Mouse (Mus musculus): ENCODE data around the gene Slc25a19.

Gene Slc25a19

DNA sequence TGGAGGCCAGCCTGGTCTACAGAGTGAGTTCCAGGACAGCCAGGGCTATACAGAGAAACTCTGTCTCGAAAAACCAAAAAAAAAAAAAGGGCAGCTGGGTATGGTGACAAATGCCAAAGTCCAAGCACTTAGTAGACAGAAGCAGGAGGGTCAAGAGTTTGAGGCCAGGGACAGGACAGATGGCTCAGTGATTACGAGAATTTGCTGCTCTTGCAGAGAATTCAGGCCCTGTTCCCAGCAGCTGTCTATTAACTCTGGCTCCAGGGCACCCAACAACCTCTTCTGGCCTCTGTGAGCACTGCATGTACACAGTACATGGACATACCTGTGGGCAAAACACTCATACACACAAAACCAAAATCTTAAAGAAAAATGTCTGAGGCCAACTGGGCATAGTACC, 10.1 kb downstream of the Slc25a19 start:
- DNase-seq = peak; percentile 44

DNA sequence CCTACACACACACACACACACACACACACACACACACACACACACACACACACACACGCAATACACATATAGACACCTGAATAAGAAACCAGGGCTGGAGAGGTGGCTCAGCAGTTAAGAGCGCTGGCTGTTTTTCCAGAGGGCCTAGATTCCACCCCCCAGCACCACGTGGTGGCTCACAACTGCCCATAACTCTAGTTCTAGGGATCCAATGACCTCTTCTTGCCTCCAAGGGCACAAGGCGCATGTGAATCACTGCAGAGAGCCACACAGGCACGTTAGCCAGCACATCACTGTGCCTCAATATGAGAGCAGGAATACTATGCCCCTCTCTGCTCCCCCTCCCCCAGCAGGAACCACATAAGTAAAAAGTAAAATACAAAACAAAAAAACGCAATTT, 11.2 kb downstream of the Slc25a19 start:
- peak; percentile 65 for DNase-seq

DNA sequence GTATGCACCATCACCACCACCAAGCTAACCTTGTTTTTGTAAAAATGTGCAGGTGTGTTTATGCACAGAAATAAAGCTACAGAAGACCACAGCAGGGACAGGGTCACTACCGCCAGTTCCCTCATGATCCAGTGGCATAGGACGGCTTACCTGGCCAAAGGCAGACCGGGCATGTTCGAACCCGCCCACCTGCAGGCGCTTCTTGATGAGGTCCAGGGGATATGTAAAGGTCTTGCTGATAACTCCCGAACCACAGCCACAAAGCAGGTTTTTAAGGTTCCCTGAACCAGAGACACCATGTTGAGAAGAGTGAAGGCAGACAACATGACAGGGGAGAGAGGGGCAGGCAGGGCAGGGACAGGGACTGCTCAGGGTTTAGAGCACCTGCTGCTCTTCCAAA, 11.7 kb downstream of the Slc25a19 start:
- DNase-seq = no peak

DNA sequence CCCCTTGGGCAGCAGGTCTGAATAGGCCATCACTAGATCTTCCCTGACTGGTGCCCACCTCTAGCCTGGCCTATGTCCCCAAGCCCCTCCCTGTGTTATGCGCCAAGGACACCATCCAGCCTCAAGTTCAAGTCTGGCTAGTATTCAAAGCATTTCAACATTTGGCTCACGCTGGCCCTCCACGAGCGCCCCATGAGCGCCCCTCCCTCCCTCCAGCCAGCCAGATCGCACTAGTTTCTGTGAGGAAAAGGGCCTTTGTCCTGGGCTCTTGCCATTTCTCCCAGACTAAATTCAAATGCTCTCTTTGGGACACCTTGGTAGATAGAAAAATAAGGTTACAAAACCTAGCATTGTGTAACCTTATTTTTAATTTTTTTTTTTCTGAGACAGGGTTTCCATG, 12.2 kb downstream of the Slc25a19 start:
- peak; percentile 51 for DNase-seq

DNA sequence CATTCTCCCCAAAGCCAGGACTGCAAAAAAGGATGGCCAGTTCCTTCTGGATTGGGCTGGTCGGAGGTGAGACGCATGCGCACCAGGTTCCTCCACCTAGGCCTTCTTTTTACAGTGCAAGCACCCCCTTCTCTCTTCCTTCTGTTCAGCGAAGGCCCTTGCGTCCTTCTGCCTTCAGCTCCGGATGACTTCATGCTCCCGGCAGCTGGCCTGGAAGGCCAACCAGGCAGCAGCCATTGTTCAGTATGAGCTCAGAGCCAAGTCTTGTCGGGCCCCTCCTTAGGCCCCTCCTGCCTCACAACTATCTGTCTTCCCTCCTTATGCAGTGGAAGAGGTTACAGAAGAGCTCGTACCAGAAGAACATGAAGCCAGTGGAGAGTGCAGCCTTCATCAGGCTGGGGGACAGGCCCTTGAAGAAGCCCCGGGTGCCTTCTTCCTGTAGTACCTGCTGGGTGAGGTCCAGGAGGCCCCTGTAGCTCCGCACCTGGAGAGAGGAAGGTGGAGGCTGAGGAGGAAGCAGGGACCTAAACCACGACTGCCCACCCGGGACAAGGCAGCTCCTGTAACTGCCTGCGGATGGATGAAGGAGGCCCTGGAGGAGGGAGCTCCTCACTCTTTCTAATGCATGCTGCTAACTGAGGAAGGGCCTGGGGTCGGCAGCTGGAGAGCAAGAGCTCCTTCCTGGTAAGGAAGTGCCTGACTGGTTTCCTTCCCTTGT, 12.8 kb downstream of the Slc25a19 start:
- DNase-seq = peak; percentile 43

DNA sequence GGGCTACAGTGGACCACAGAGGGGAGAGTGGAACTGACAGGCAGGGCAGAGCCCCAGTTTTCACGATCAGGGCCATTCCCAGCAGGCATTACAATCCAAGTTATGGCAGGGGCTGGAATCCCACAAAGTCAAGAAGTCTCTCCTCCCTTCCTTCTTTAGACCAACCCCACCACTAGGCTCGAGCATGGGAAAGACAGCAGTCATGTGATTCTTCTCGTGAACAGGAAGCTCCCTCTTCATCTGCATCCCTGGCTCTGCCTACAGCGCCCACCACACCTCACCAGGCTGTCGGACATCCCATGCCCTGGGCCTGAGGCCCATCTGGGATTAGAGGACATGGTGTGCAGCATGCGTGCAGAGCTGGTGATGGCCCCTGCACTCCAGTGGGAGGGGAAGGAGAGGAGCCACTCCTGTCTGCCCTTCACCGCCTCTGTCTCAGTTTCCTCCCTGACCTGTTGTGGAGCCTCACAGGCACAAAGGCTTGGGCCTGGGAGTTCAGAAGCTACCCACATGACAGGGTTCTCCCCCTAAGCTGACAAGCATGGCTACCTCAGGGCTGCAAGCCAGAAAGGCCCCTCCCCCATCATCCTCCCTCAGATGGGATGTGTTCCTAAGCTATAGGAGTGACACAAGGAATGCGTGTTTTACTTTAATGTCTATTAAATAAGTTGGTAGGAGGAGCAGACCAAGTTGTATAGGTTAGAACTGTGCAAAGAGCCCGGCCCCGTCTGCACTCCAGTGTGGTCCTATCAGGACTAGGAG, 13.6 kb downstream of the Slc25a19 start:
- DNase-seq = no peak

DNA sequence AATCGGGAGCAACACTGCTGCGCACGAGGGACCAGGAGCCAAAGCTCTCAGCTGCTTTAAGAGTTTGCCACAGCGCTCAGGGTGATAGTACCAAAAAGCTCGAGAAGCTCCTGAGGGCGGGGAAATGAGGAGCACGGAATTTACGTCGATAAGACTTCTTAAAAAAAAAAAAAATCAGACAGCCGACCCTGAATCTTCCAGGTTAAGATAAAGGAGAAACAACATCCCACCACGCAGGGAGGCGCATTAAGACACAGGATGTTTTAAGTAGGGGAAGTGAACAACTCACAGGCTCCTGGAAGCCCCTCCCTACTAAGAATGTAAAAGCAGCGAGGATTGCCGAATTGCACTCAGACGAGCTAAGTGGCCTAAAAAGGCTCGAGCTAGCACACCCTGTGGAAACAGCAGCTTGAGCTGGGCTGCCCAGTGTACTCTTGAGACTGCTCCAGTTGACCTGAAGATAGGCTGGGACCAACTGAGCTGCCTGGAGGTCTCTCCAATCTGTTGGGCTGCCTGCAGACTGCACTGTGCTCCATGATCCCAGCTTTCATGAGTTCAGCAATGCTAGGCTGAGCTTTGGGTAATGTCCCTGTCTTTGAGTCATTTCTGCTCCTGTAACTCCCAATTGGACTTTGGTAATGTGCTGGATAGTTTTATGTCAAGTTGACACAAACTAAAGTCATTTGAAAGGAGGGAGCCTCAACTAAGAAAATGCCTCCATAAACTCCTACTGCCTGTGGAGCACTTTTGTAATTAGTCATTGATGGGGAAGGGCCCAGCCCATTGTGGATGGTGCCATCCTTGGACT, 14.8 kb downstream of the Slc25a19 start:
- no peak for DNase-seq

DNA sequence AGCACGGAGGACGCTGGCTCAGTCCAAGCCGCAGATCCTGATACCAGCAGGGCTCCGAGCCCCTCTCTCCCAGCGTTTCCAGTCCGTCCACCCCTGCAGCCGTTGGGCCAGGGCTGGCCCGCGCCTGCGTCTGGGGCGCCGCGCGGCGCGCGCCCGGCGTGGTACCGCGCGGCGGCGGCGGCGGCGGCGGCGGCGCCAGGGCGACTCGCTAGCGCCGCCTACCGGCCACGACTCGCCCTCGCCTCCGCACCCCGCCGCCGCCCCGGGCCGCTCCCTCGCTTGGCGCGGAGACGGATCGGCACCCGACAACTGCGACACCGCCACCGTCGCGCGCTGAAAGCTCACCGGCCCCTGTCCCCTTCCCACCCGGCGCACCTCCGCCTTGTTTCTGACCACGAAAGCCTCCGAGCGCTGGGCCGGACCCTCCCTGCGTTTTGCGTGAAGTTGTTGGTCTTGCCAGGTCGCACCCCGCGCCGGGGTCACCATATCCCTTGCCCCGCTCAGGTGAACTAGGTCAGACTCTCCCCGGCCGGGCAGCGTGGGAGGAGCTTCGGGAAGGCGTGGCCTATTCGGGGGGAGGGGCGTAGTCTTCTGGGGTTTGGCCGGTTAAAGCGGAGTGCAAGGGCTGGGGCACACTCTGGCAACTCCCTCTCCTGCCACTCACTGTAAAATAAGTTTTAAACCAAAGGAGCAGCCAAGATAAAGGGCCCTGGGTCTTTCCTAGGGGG, 15.5 kb downstream of the Slc25a19 start, which contains the start of gene Mif4gd:
TSS of gene Mif4gd (minus strand) at position 560 of the 728 bp plus-strand sequence.
- DNase-seq = peak; percentile 99

DNA sequence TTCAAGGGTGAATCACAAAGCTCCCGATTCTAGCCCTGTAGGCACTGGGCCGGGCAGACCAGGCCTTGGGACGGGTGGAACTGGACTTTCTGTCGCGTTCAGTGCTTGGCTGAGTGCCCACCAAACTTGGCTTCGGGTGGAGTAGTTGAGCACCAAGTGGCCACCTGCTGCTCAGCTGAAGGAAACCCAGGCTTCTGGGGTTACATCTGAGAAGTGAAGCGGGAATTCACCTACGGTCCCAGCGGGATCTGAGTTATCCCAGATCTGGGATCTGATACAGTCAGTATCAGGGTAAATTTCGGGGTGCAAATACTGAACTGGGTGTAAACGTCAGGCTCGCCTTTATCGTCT, 16.1 kb downstream of the Slc25a19 start:
- DNase-seq = peak; percentile 89

DNA sequence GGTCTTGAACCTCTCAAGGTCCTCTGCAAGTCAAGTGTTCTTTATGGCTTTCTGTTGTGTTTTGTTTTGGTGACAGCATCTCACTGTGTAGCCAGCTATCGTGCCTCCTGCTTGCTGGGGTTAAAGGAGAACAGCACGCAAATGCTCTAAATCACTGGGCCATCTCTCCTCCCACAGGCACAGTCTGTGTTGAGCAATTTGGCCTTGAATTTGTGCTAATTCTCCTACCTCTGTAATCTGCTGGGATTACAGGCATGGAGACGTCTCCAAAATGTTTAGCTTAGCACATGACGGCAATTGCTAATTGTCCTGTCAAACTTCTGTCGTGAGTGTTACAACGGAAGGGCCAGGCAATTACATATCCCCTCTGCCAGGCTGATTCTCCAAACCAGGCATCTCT, 16.9 kb downstream of the Slc25a19 start:
- DNase-seq = no peak

DNA sequence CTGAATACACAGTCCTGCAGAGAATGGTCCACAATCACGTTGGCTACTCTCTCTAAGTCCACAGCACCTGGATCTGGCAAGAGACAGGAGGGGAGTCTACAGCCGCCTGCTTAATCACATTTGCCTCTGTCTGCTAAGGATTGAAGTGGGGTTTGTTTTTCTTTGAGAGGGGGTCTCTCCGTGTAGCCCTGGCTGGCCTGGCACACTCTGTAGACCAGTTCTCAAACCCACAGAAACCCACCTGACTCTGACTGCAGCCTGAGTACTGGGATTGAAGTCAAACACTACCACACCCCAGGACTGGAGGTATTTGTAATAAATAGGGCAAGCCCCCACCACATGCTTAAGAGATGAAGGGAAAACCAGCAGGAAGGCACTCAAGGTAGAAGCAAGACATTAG, 18.5 kb downstream of the Slc25a19 start:
- DNase-seq = no peak

DNA sequence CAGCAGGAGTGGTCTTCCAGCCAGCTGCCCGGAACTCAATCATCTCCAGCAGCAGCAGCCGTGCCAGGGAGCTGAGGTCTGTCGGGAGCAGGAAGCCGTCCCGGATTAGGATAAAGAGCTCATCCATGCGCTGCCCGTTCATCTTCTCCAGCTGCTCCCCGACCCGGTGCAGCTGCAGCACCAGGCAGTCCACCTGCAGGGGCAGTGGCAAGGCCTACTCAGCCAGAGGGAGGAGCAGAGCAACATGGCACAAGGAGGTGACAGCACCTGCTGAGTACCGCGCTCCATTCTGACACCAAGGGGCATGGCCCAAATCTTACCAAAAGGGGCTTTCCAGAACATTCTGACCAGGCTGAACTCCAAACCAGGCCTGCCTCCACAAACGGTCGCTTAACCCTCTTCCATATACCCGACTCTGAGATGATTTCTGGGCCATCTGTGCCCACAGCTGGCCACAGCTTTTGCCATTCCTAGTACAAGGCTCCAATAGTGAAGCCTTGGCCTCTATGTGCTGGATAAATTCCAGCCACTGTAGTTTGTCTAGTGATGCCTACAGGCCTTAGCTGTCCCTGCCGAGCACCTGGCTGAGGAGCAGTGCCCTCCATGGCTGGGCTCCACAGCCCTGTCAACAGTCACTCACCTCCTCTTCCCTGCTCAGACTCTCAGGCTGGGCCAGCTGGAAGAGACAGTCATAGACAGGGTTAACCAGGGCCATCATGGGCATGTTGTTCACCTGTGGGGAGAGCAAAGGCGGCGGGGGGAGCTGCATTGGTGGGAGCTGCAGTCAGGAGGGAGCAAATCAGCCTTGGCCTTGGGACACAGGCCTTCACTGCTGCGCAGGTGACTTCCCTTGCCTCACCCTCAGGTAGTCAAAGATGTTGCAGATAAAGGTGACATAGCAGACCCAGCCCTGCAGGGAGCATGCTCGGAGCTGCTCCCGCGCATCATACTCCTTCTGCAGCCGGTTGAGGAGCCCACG, 19.4 kb downstream of the Slc25a19 start:
- DNase-seq = no peak

DNA sequence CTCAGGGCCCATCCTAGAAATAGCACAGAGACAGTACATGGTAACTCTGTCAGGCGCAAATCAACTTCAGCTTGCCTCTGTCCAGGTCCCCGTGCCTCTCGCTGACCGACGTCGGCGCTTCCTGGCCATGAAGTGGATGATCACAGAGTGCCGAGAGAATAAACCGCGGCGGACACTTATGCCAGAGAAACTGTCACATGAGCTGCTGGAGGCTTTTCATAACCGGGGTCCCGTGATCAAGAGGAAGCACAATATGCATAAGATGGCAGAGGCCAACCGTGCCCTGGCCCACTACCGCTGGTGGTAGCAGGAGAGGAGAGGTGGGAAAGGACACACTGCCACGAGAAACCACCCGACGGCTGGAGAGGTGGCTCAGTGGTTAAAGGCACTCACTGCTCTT, 21.4 kb downstream of the Slc25a19 start:
- DNase-seq = no peak

DNA sequence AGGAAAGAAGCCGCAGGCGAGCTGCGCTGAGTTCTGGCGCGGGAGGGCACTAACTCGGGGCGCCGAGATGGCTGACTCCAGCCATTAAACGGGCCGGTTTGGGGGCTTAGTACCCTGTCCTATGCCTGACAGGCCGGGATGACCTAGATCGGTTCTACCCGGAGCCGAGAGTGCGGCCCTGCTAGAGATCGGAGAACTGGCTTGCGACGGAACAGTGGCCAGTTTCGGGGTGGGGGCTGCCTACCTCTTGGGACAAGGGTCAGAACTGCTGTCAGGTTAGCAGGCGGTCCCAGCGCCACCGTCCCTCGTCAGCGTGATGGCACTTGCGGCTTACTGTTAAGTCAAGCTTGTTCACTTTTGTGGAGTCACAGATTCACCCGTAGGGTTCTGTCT, 23.8 kb downstream of the Slc25a19 start:
- DNase-seq = no peak

DNA sequence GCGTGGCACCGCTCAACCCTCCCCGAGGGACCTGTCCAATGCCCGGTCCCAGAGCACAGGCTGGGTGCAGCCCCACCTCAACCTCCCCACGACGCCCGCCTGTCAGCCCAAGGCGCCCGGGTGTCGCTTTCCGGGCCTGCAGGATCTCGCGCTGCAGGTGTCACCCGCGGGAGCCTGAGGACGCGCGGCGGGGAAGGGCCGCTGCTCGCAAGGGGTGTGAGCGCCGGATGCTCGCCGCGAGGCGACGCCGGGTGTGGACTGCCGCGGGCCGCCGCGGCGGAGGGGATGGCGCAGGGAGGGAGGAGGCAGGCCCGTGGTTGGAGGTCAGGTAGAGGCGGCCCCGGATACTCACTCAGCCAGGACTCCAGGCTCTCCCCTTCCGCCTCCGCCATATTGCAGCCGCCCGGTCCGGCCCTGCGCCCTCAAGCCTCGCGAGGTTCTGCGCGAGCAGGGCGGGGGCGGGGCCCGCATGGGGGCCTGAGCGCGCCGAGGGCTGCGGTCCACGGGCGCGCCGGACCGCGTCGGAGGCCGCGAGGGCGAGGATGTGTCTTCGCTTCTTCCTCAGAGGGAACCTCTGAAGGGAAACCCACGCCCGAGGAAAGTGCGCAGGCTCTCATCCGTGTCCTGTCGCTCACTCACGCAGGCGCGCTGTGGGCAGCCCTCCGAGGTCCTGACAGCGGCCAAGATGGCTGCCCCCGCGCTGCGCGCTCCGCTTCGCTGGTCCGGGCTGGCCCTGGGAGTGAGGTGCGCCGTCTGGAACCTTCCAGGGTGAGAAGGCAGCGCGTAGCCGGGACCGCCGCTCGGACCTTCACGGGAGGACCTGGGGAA, 24.4 kb downstream of the Slc25a19 start, which contains the start of the genes Mrps7 and Gga3:
TSS of gene Mrps7 (plus strand) at position 450 of the 828 bp plus-strand sequence.
TSS of gene Gga3 (minus strand) at position 576 of the 828 bp plus-strand sequence.
- peak; percentile 96 for DNase-seq

DNA sequence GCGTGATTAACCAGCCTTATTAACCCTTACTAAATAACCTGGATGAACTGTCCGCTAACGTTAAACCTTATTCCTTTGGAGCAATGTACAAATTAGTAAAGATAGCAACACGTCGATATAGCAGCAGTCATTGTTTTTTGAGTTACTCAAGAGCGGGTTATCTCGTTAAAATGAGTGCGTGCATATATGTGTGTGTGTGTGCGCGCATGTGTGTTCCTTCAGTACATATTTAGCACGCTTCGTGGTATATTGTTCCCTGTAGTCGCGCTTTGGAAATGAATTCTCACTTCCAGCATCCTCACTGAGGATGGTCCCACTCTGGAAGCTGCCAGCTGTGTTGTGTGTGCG, 25.0 kb downstream of the Slc25a19 start:
- no peak for DNase-seq

DNA sequence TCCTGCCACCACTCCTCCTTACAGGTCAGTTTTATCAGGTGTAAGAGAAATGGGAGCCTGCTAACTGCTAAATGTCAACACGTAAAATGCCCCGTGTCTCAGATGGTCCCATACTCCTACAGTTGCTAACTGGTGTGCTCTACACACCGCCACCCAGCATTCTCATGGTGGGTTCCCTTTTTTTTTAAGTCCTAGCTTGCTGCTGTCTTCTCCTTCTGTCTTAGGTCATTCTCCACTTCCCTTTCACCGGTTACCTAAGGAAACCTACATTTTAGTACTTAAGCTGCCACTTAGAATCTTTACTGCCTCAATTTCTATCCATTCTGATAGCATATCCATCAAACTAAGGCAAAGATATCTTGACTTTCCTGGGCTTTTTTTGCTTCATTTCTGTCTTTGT, 26.9 kb downstream of the Slc25a19 start:
- no peak for DNase-seq

DNA sequence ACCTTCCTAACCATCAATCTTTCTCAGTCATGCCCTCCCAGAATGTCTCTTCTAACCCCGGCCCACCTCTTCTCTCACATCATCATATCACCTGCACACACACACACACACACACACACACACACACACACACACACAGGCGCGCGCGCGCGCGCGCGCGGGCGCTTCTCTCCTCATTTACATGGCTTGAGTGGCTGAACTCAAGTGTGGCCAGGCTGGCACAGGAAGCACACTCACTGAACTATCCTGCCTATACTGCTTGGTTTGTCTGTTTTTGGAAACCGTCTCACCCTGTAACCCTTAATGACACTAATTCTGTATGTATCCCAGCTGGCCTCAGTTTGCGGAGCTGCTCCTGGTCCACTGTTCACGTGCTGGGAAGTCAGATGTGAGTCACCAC, 27.4 kb downstream of the Slc25a19 start:
- no peak for DNase-seq

DNA sequence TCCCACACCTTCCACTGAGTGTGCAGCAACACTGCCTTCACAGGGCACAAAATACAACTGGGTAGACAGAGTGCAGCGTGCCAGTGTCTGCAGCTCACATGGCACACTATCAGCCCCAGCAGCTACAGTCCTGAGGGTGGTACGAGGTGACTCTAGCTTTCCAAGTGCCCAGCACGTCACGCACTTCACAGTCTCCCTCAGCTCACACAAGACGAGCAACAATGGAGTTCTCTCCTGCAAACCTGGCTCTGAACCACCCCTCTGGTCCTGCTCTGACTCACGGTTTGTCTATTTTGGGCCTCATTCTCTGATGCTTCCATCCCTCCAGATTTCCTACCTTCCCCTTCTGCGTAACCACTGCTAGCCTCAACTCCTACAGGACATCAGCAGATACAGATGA, 28.4 kb downstream of the Slc25a19 start:
- no peak for DNase-seq

DNA sequence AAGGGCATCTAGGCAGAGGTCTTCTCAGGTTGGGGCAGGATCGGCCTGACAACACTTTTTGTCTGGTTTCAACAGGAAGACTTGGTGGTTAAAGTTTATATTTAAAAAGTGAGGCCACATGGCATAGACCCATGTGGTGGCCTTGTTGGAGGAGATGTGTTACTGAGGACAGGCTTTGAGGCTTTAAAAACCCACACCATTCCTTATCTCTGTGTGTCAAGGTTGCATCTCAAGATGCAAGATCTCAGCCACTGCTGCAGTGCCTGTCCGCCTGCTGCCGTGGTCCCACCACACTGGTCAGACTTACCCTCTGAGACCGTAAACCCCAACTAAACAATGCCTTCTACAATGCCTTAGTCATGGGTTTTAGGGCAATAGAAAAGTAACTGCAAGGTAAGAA, 29.8 kb downstream of the Slc25a19 start:
- DNase-seq = no peak

DNA sequence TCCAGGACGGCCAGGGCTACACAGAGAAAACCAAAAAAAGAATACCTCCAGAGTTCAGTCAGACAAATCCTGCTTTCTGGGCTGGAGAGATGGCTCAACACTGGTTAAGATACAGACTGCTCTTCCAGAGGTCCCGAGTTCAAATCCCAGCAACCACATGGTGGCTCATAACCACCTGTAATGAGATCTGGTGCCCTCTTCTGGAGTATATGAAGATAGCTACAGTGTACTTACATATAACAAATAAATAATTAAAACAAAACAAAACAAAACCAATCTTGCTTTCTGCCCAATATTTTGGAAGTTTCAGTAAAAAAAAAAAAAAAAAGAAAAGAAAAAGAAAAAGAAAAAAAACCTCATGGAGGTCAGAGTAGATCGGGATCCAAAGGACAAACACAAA, 32.9 kb downstream of the Slc25a19 start:
- no peak for DNase-seq

Data from kidney, adult 18-20 months (tissue).